Mouse (Mus musculus) kidney, adult 8-10 months (tissue): ENCODE data around the gene Dusp8.
"Not testable (repeated sequence)": the region's sequence is repeated elsewhere in the genome, so short reads cannot be mapped to it uniquely, and the experiment has no call there.

Source experiments
- DNase-seq, 2 experiments: peaks; one replicate each; pipeline ENCODE4 v3.0.0; 2022

The Dusp8 gene

DNA sequence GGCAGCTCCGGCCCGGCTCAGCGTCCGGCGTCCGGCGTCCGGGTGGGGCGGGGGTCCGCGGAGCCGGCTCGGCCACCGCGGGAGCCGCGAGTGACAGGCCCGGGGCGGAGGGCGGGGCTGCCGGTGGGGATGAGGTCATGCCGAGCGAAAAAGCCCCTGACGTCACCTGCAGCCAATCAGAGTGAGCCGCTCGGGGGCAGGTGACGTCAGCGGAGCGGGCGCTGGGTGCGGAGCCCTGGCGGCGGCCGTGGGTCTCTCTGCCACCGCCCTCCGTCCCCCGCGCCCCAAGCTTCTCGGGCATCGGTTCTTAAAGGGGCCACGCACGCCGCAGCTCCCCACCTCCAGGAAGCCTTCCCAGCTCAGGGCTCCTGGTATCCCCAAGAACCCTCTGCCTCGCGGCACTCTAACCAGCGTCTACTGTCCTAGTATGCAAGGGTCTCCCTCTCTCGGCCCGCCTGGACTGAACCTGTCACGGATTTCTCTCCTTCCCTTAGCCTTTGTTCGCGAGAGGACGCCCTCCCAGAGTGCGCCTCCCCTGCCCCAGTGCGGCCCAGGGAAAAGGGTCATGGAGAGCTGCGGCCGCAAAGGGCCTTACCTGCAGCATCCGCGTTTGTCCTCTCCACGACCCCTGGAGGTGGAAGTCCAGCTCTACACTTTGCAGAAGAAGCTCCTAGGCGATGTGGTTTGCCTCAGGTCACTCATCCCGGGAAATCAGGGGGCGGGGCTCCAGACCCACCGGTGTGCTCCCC, at the start of gene Dusp8:
Gene Dusp8, minus strand, starts transcription at position 661 of the 749 bp plus-strand sequence.
- DNase-seq, result peak; percentile 67 to 82

DNA sequence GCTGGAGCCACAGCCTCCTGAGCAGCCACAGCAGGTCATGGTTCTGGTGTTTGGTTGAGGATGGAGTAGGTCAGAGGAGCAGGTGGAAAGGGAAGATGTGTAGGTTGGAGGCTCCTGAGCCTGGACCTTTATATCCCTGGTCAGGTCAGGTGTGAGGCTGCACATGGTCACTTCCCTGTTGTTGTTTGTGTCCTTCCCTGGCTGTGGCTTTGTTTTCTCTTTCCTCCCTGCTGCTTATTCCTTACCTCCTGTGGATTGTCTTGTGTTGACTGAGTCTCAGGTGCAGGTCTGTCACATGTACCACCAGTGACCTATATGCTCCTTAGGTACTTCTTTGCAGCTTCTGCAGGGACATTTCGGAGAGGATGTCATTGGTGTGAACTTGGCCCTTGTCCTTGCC, 48.9 kb upstream of the Dusp8 start, which contains the start of gene Gm45337:
Gene Gm45337, minus strand, starts transcription at position 101 of the 400 bp plus-strand sequence.
- no peak for DNase-seq

DNA sequence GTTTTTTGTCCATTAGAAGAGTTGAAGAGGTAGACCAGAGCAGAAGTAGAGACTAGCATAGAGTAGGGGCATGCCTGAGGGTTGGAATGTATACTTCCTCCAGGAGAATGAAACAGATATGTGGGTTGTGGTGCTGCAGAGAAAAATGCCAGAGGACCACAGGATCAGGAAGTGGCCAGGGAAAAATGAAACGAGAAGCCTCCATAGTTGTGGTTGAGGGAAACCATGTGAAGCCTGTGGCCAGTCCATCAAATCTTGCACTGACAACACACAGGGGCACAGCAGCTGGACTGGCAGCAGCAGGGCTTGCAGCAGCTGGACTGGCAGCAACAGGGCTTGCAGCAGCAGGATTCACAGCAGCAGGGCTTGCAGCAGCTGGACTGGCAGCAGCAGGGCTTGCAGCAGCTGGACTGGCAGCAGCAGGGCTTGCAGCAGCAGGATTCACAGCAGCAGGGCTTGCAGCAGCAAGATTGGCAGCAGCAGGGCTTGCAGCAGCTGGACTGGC, 47.9 kb upstream of the Dusp8 start:
- not testable (repeated sequence) for DNase-seq

DNA sequence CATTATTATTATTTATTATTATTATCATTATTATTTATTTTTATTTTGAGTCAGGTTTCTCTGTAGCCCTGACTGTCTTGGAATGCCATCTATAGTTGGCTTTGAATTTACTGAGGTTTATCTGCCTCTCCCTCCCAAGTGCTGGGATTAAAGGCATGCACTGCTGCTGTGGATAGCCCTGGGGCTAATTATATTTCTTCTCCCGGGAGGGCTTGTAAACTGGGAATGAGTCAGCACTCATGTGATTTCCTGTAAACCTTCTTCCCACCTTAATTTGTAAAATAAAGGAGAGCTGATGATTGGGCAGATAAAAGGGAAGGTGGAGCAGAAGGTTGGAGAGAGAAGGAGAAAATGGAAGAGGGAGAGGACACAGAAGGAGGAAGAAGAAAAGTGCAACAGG, 45.1 kb upstream of the Dusp8 start:
- DNase-seq, result no peak

DNA sequence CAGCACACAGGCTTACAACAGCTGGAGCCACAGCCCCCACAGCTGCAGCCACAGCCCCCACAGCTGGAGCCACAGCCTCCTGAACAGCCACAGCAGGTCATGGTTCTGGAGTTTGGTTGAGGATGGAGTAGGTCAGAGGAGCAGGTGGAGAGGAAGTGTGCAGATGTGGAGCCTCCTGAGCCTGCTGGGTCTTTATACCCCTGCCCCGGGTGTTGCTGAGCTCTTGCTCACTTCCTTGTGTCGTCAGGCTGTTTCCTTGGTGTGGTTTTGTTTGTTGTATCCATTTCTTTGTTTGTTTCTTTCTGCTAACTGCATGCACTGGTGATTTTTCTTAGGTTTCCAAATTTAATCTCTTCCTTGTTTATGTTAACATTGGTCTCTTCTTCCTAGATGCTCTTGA, 40.3 kb upstream of the Dusp8 start, which contains the start of gene Gm39115:
Gene Gm39115, minus strand, starts transcription at position 101 of the 400 bp plus-strand sequence.
- DNase-seq, result not testable (repeated sequence)

DNA sequence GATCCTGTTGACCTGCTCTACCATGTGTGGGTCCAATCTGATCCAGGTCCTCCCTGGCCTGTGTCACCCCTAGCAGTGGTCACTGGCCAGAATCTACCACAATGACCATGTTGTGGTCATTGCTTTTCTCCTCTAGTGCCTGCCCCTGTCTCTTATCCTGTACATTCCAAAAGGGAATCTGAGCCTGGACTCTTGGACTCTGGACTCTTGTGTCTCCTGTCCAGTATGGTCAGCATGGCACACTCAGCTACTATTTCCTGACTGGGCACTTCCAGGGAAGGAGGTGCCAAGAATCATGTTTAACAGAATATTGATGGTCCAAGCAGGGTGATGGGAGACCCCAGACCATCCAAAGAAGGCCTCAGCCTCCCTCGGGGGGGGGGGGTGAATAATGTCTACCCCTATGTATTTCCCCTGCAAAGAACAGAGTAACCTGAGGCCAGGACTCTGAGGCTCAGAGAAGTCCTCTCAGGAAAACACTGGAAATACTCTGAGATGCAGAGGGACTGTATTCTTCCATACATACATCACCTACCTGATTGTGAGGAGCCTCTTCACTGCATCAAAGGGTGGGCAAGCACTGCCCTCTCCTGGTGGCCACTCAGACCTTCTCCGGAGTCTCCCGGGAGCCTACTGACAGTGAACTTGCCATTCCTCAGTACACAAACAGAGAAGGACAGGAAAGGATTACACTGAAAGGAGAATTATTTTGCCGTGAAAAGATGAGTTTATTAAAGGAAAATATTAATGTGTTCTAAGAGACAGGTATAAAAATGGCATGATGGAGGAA, 38.8 kb upstream of the Dusp8 start:
- peak; percentile 62 to 70 for DNase-seq

DNA sequence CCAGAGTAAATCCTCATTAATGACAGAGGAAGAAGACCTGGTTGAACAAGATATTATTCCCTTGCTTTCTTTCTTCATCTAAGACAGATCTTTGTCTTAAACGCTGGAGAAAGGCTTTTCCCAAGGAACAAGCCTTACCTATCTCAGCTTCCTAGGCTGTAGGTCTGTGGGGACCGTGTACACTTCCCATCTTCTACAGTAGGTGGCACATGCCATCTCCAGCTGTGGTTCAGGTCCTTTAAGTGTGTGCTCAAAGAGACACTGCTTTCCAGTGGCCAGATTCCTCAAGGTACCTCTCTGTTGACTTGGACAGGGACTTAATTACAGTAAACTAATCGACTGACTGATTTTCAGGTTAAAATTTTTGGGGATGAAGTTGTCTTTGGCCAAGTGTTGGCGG, 33.2 kb upstream of the Dusp8 start:
- DNase-seq, result no peak

DNA sequence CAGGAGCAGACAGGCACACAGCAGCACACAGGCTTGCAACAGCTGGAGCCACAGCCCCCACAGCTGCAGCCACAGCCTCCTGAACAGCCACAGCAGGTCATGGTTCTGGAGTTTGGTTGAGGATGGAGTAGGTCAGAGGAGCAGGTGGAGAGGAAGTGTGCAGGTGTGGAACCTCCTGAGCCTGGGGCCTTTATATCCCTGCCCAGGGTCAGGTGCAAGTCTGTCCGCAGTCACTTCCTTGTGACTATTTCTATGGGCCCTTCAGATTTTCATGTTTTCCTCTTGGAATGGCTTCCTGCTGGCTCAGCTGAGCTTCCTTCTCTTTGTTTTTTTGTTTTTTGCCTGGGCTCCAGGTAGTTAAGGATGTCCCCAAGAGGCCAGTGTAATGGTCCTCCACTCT, 25.0 kb upstream of the Dusp8 start, which contains the start of gene Gm45618:
Gene Gm45618, minus strand, starts transcription at position 101 of the 400 bp plus-strand sequence.
- not testable (repeated sequence) for DNase-seq

DNA sequence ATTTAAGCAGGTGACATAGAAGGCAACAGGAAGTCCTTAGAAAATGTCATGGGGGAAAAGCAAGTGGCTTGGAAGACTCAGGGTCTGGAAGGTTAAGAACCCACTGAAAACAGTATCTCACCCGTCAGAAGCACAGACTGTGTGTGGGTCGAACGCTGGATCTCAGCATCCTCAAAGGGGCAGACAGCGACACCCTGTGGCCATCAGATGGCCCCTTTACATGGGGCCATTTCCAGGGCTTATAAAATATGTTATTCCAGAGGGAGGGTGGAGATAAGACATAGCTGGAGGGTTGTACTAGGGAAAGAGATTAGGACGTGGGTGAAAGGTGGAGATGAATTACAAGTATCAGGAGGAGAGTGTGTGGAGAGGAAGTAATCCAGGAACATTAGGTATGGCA, 24.0 kb upstream of the Dusp8 start:
- no peak for DNase-seq

DNA sequence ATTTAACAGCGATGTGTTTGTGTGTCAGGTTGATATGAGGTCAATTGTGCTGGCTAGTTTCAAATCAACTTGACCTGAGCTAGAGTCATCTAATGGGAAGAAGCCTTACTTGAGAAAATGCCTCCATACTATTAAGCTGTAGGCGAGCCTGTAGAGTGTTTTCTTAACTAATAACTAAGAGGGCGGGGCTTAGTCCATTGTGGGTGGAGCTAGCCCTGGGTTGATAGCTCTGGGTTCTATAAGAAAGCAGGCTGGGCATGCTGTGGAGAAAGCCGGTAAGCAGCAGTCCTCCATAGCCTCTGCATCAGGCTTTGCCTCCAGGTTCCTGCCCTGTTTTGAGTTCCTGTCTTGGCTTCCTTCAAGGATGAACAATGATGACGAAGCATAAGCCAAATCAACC, 9.1 kb upstream of the Dusp8 start:
- DNase-seq, result no peak

DNA sequence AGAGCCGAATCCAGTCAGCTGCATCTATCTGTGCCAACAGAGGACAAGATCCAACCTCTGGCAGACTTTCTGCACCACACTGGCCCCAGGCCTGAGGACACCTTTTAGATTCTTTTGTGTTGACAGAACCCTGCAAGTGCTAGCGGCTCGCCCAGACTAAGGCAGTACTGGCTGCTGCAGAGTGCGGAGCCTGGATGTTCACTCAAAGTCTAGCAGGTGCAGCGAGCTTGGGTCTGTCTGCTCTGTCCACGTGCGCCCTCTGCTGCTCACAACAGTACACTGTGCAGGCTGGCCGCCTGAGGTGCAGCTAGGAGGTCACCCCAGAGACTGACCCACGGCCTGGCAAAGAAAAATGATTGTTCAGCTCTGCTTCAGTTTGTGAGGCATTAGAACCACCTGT, 2.1 kb upstream of the Dusp8 start:
- DNase-seq, result peak; percentile 65 to 84

DNA sequence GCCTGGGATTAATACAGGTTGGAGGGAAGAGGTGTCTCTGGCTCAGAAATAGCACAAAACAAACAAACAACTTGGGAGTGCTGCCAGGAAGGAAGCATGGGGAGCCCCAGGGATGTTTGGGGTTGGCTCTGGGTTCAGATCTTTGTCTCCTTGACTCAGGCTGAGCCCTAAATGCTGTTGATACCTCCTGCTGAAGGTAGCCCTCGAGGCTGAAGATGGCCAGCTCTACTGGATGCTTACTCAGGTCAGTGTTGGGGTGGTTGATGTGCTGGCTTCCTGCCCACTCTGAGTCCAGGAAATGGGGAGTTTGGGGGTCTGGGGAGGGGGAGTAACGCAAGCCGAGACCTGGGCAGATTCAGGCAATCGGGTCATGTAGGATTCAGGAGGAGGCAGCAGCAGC, 1.1 kb upstream of the Dusp8 start:
- DNase-seq, result no peak

DNA sequence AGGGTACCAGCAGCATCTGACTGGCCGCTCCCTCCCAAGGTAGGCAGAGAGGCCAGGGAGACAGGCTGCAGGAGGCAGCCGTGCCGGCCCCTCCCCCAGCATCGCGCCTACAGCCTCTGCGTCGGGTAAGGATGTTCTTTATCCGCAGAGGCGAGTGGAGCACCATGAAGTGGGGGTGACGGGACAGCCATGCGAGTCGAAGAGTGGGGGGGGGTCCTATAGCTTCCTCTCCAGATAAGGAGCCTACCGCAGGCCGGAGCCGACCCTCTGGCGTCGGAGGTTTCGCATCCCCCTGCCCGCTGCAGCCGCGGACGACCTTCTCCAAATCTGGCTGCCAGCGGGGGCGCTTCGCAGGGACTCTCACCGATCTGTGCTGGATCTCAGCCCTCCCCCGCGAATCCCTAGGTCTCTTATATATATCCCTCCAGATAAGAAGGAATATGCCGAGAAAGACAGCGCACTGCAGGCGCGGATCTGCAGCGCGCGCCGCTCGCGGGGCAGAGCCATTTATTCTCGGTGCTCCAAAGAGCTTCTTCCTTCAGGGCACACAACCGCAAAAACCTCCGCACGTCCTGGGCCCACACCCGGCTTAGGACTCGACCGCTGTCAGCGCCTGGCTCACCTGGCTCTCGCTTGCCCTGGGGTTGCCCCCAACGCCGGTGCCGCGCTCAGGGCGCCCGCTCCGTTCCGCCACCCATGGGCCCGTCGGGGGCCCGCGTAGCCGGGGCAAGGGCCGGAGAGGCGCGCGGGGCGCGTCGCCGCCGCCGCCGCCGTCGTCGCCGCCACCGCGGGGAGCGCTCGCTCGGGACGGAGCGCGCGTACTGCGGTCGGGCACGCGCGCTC, 1.1 kb downstream of the Dusp8 start:
- DNase-seq, result no peak

DNA sequence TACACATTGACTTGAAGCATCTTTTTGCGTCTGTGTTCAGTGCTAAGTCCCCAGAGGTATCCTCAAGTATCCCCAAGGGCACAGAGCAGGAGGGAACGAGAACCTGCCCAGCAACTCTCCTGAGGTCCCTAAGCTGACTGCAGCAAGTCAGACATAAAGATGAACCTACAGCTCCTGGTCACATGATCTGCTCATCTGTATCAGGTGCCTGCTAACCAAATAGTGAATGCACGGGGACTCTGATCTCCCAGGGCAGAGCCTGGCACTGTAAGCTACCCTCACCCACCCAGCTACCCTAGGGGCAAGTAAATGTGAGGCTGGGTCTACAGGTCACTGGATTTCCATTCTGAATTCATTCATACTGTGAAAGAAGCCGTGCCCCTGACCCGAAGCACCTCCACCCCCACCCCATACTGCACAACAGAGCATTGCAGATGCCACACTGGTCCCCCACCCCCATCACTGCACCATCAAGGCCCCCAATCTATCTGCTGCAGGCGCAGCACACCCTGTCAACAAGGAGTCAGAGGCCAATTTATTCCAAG, 1.9 kb downstream of the Dusp8 start:
- no peak for DNase-seq

DNA sequence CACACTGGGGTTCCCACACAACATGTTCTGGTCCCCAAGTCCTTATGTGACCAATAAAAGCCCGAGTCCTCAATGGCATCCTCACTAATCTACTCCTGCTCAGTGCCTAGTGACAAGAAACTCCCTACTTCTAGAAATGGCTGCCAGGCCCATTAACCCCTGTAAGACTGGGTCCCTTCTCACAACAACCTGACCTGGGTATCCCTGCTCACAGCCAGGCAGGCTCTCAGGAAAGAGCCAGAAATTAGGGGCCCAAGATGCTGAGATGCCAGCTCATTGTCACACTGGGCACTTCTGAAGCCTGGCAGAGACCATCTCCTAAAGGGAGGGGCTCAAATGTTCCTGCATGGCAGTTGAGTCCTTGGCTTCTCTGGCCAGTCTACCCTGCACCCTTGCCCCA, 2.7 kb downstream of the Dusp8 start:
- no peak for DNase-seq

DNA sequence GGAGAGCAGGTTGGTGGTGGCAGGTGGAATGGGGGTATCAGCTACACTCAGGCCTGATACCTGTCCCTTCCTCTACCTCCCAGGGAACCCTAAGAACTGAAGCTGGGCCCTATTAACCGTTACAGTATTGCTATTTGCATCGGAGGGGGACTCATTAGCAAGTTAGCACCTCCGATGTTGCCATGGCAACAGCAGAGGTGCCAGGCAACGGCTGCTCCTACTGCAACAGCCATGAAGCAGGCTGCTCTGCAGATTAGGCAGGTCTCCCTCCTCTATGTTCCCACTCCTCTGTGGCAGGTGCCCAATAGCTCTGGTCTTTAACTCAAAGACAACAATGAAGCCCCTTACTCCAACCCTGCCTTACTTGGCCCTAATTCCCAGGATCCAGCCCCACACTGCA, 3.8 kb downstream of the Dusp8 start:
- no peak for DNase-seq

DNA sequence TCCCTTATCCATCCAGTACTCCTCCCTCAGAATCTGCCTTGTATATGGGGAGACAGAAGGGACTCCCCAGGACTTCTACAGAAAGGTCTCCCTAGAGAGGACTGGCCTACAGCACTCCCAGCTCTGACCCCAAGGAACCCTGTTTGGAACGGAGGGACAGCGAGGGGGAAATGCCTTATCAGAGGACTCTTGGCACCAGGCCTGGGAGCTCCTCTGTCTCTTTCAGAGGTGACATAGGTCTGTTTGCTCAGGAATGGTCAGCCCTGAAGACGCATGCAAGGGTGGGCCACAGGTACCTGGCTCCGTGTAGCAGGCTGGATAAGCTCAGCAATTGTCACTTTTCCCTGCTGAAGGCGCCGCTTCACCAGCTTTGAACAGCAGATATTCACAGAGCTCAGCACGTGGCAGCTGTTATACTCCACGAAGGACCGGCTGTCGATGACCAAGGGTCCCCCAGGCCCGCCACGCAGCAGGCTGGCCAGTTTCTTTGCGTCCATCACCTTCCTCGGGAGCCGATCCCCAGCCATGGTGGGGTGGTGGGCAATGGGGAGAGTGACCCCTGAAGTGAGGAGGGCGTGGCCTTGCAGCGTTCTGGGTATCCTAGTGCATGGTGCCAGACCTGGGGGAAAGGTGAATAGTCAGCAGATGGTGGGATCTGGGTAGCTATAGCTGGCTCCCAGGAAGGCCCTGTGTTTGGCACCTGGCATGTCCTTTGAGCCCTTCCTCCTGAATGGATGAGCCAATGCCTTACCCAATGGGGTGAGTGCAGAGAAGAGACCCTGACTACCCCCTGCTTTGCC, 5.8 kb downstream of the Dusp8 start:
- DNase-seq, result no peak

DNA sequence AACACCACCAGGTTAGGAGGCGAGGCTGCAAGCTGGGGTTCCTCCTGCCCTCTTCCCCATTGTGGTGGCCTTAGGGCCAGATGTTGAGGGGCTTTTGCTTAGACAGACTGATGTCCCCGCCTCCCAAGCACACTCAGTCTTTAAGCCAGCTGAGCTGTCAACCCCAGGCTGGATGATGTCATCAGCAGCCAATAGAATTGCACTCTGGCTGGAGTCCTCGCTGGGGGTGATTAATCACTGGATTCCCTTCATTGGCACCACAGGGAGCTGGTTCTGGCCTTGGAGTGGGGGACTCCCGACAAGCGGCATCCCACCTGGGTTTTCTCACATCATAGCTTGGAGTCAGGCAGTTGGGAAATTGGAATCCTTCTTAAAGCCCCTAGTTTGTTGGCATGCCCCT, 6.8 kb downstream of the Dusp8 start:
- DNase-seq, result no peak

DNA sequence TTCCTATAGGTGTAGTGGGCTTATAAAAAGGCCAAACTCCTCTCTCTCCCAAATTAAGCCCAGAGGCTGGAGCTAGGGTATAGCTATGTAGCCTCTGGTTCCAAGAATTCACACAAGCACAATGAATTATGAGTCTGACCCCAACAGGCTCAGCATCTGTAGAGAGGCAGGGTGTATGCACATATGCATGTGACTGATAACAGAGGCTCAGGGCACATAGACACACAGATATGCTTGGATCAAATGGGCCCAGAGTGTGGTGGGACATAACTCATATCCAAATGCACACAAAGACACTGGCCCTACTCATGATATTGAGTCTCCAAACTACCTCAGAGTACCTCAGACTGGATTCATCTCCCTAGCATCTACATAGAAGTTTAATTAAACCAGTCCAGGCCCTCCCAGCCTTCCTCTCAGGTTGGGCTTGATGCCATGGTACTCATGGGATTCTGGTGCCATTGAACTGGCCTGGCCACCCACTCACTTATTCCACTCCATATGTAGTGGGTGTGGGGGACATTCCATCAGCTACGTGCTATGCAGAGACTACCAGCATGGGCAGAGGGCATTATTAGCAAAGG, 8.5 kb downstream of the Dusp8 start:
- no peak for DNase-seq

DNA sequence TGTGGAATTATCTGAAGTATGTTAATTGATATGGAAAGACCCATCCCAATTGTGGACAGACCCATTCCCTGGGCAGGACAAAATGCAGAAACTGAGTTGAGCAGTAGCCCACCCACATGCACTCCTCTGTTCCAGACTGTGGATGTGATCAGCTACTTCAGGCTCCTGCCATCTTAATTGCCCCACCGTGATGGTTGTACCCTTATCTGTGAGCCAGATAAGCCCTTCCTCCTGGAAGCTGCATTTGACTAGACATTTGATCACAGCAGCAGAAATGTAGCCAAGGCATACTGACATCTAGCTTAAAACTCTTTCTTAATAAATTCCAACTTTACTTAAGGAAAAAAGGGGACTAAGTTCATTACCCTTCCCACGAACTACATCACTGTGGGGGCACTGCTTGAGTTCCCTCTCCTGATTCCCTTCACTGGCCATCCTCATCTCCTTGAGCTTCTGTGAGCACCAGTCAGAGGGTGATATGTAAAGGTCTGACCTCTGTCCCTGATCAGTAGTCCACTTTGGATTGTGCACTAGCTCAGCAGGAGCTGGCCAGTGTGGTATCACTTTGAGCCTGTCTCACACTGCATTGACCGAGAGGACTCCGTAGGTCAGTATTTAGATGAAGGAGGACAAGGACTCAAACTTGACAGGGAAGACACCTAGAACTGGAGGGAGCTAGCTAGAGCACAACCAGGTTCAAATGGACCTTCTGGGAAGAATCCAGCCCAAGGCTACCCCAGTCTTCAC, 9.3 kb downstream of the Dusp8 start:
- DNase-seq, result no peak

DNA sequence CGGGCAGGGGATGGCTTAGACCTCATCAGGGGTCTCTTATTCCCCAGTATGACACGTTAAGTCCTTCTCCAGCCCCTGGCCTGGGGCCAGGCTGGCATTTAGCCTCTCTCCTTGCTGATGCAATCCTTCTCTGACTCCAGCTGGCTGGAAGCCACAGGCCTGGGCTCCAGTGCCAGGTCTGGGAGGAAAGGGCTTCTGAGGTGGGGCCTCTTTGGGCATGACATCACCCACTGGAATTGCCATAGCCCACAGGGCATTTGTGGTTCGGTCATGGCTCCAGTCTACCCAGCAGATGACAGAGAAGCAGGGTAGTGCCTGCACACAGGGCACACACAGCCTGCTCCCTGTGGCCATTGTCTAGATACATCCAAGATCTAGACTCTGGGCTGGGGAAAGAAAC, 10.8 kb downstream of the Dusp8 start:
- DNase-seq, result peak; percentile 64 to 78
